11 mouse cellular contexts compared by ENCODE assay signal in the genomic region with DNA sequence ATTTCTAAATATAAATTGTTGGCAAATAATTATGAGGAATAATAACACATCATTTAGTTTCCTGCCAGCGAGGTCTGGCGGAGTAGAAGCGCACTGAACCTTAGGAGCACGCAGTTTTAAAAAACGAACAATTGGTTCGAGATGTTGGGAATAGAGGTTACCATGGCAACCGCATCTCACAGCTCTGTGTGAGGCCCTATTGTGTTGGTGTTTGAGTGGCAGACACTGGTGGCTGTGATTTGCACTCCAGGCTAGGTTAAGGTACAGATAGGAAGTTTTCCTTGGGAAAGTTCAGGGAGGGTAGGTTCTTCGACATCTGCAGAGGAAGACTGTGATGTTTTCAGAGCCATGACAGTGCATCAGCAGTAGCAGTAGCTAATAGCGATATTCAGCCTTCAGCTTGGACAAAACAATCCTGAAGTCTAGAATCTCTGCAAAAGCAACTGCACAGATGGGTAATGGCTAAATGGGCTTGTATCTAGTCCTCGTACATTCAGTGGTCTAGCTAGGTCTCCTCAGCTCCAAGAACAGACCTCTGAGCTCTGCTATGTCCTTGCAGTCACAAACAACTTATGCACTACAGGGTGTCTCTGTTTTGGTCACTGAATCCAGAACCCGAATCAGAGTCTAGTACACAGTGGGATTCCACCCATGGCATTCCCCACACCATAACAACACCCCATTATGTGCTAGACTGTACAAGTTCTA. TPM values are rescaled to one million over a fixed set of nuclear protein-coding genes. Genes with fewer than 3 reads are reported as not detected.
DNase-seq lines count a peak whose midpoint lies in the region; ATAC-seq lines count a peak whose summit lies in the region.
"Had no signal": no experiment of that assay in that cellular context is flagged by ENCODE, and none has a peak within 500 bp of the region (broad histone marks: within the 10 kb centered on the region; RNA-seq: fewer than 3 reads in every experiment).

No protein-coding gene starts in this region.

- 0 out of 2 replicates have a peak, but pooled peaks cover 4% of the 10 kb centered on the region for H3K27me3 ChIP-seq in hindbrain, embryonic 13.5 days
- no peaks in the 10 kb centered on the region for H3K27me3 ChIP-seq in midbrain, embryonic 16.5 days (ENCODE audit: control insufficient read depth, insufficient read depth, low read depth, low read length)
- H3K27me3 ChIP-seq: embryonic facial prominence, embryonic 12.5 days; stomach, embryonic 15.5 days had no signal

- H3K4me2 ChIP-seq in hindbrain, embryonic 13.5 days: no peak overlapping the region
- H3K4me2 ChIP-seq in midbrain, embryonic 16.5 days (ENCODE audit: low read length): peak overlapping the region; percentile 26; the same call in 1 of the 2 replicates
- H3K4me2 ChIP-seq: embryonic facial prominence, embryonic 12.5 days; limb, embryonic 13.5 days; stomach, embryonic 15.5 days had no signal

- peak; percentile 94 for DNase-seq in adipocyte (ENCODE audit: low spot score)
- peak; percentile 81 for DNase-seq in embryo, embryonic 10.5 days (ENCODE audit: low spot score)
- no peak for DNase-seq in gastrocnemius, postnatal 4 days (ENCODE audit: low spot score in 2 of 2)
- DNase-seq: right cerebral cortex, postnatal 14 days had no signal

- H3K27ac ChIP-seq in hindbrain, embryonic 13.5 days: peak overlapping the region; percentile 60; the same call in 1 of the 2 replicates
- H3K27ac ChIP-seq in midbrain, embryonic 16.5 days (ENCODE audit: low read length): peak overlapping the region; percentile 53
- H3K27ac ChIP-seq: embryonic facial prominence, embryonic 12.5 days; limb, embryonic 13.5 days; stomach, embryonic 15.5 days had no signal

- no peak overlapping the region for H3K4me3 ChIP-seq in hindbrain, embryonic 13.5 days
- no peak overlapping the region for H3K4me3 ChIP-seq in midbrain, embryonic 16.5 days (ENCODE audit: low read depth, low read length)
- H3K4me3 ChIP-seq: embryonic facial prominence, embryonic 12.5 days; limb, embryonic 13.5 days; stomach, embryonic 15.5 days had no signal

- no peak overlapping the region for H3K9ac ChIP-seq in hindbrain, embryonic 13.5 days
- H3K9ac ChIP-seq in midbrain, embryonic 16.5 days (ENCODE audit: low read depth, low read length): no peak overlapping the region
- H3K9ac ChIP-seq: embryonic facial prominence, embryonic 12.5 days; limb, embryonic 13.5 days; stomach, embryonic 15.5 days had no signal

- H3K36me3 ChIP-seq in hindbrain, embryonic 13.5 days: no peaks in the 10 kb centered on the region
- H3K36me3 ChIP-seq in midbrain, embryonic 16.5 days (ENCODE audit: control insufficient read depth, insufficient read depth, low read length): no peaks in the 10 kb centered on the region
- H3K36me3 ChIP-seq: embryonic facial prominence, embryonic 12.5 days; limb, embryonic 13.5 days; stomach, embryonic 15.5 days had no signal

- peak; percentile 88 for ATAC-seq in hindbrain, embryonic 13.5 days (ENCODE audit: low FRiP score)
- ATAC-seq in midbrain, embryonic 16.5 days: peak; percentile 92
- no peak for ATAC-seq in granulocyte monocyte progenitor cell, adult 5-6 weeks (replicated peaks; ENCODE audit: poor library complexity, severe bottlenecking)
- ATAC-seq in CD4-positive, CD25-positive, alpha-beta regulatory T cell, adult 4 months: no peak

- peaks cover 9% of the 10 kb centered on the region for H3K4me1 ChIP-seq in hindbrain, embryonic 13.5 days (replicated peaks)
- H3K4me1 ChIP-seq in midbrain, embryonic 16.5 days (ENCODE audit: control insufficient read depth, insufficient read depth, low read length): peaks cover 9% of the 10 kb centered on the region
- H3K4me1 ChIP-seq: embryonic facial prominence, embryonic 12.5 days; limb, embryonic 13.5 days; stomach, embryonic 15.5 days had no signal

- WGBS in hindbrain, embryonic 13.5 days: 25% methylated on average over 11 of the region's 11 CpGs
- 17% methylated on average over 11 of the region's 11 CpGs for WGBS in midbrain, embryonic 16.5 days

- no peaks in the 10 kb centered on the region for H3K9me3 ChIP-seq in hindbrain, embryonic 13.5 days
- no peaks in the 10 kb centered on the region for H3K9me3 ChIP-seq in midbrain, embryonic 16.5 days (replicated peaks; ENCODE audit: control insufficient read depth, low read length, poor library complexity, severe bottlenecking)
- H3K9me3 ChIP-seq: embryonic facial prominence, embryonic 12.5 days; limb, embryonic 13.5 days; stomach, embryonic 15.5 days had no signal

RNA-seq across cellular contexts. Expression of a gene that starts 46.2 kb away (rescaled TPM):
- polyA plus RNA-seq in hindbrain, embryonic 13.5 days (2015; fragmentation: Nextera tagmentation; extraction: Ambion mirVana): 177 and 179 TPM in 2 replicates
- polyA plus RNA-seq in midbrain, embryonic 16.5 days (2015; fragmentation: Nextera tagmentation; extraction: Ambion mirVana): 140 and 171 TPM in 2 replicates
- total RNA-seq in gastrocnemius, postnatal 4 days (2021): 10 to 100 TPM; 64.2 to 73.4 TPM
- total RNA-seq in granulocyte monocyte progenitor cell, adult 5-6 weeks (2014; fragmentation: Nextera tagmentation): 94.2 and 139 TPM in 2 replicates
- total RNA-seq in granulocyte monocyte progenitor cell, adult 5-6 weeks (2017): 119 and 124 TPM in 2 replicates
- 100 to 1,000 TPM; 116 to 124 TPM for polyA plus RNA-seq in CD4-positive, CD25-positive, alpha-beta regulatory T cell, adult 4 months (2017; shearing (Covaris generic))

Comparison
In these comparisons a context has a peak if more than half of its experiments do, and no peak if none do; other contexts are left out.
1. DNase-seq: peak in adipocyte (single experiment) and embryo, embryonic 10.5 days (single experiment); none in gastrocnemius, postnatal 4 days (0 of 2).
2. ATAC-seq: peak in hindbrain, embryonic 13.5 days (single experiment) and midbrain, embryonic 16.5 days (single experiment); none in granulocyte monocyte progenitor cell, adult 5-6 weeks (single experiment) and CD4-positive, CD25-positive, alpha-beta regulatory T cell, adult 4 months (single experiment).